8 mouse cellular contexts compared by ENCODE assay signal in the genomic region with DNA sequence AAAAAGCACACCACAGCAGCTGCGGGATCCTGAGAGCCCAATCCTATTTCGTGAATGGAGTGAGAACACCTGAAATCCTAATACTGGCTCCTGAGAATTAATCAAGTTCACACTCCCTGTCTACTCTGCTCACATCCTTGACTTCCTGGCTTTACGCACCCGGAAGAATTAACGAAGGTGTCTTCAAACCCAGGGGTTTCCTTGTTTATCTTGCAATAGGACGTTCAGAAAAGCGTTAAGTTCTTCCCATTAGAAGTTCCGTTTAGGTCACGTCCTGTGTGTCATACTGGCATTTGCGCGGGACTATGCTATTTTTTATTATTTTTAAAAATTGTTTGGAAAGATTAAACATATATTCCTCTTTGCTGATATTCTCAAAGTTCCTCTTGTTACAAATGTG. TPM values are rescaled to one million over a fixed set of nuclear protein-coding genes. Genes with fewer than 3 reads are reported as not detected.
DNase-seq lines count a peak whose midpoint lies in the region; ATAC-seq lines count a peak whose summit lies in the region.

No protein-coding gene starts in this region.

- no peaks in the 10 kb centered on the region for H3K9me3 ChIP-seq in forebrain, embryonic 13.5 days (replicated peaks)
- H3K9me3 ChIP-seq in liver, embryonic 15.5 days (replicated peaks): no peaks in the 10 kb centered on the region
- H3K9me3 ChIP-seq in stomach, embryonic 16.5 days (replicated peaks; ENCODE audit: control insufficient read depth, low read length): no peaks in the 10 kb centered on the region

- peak overlapping the region; percentile 63 for H3K9ac ChIP-seq in forebrain, embryonic 13.5 days
- H3K9ac ChIP-seq in liver, embryonic 15.5 days: peak overlapping the region; percentile 62
- H3K9ac ChIP-seq in stomach, embryonic 16.5 days (ENCODE audit: low read length): peak overlapping the region; percentile 72

- H3K4me1 ChIP-seq in forebrain, embryonic 13.5 days: peaks cover 22% of the 10 kb centered on the region
- H3K4me1 ChIP-seq in liver, embryonic 15.5 days (replicated peaks): peaks cover 48% of the 10 kb centered on the region
- peaks cover 11% of the 10 kb centered on the region; the same call in 1 of the 2 replicates for H3K4me1 ChIP-seq in stomach, embryonic 16.5 days (ENCODE audit: control insufficient read depth, insufficient read depth, low read length)

- H3K36me3 ChIP-seq in forebrain, embryonic 13.5 days (ENCODE audit: poor library complexity, severe bottlenecking): no peaks in the 10 kb centered on the region
- no peaks in the 10 kb centered on the region; the same call in 1 of the 2 replicates for H3K36me3 ChIP-seq in liver, embryonic 15.5 days (replicated peaks)
- no peaks in the 10 kb centered on the region for H3K36me3 ChIP-seq in stomach, embryonic 16.5 days (ENCODE audit: control insufficient read depth, insufficient read depth, low read length)

- peak overlapping the region; percentile 61 for H3K4me2 ChIP-seq in forebrain, embryonic 13.5 days
- peak overlapping the region; percentile 95 for H3K4me2 ChIP-seq in liver, embryonic 15.5 days
- H3K4me2 ChIP-seq in stomach, embryonic 16.5 days (ENCODE audit: low read depth, low read length): peak overlapping the region; percentile 83

- ATAC-seq in forebrain, embryonic 13.5 days: no peak
- ATAC-seq in liver, embryonic 15.5 days (ENCODE audit: insufficient read depth): no peak
- peak; percentile 1; the same call in 1 of the 2 replicates for ATAC-seq in stomach, embryonic 16.5 days (ENCODE audit: insufficient read depth, low FRiP score)

- peak overlapping the region; percentile 42; the same call in 1 of the 2 replicates for H3K27ac ChIP-seq in forebrain, embryonic 13.5 days
- H3K27ac ChIP-seq in liver, embryonic 15.5 days (replicated peaks): peak overlapping the region; percentile 85
- H3K27ac ChIP-seq in stomach, embryonic 16.5 days (ENCODE audit: low read length): peak overlapping the region; percentile 88

- 3% methylated on average over 11 of the region's 11 CpGs for WGBS in forebrain, embryonic 13.5 days
- under 1% methylated on average over 11 of the region's 11 CpGs for WGBS in liver, embryonic 15.5 days (ENCODE audit: insufficient replicate concordance)
- WGBS in stomach, embryonic 16.5 days: 2% methylated on average over 11 of the region's 11 CpGs

- DNase-seq in adrenal gland, postnatal 10 days: peak; percentile 24
- DNase-seq in adrenal gland, postnatal 4 days (ENCODE audit: low spot score in 2 of 2): no peak
- peak; percentile 68 for DNase-seq in CD4-positive, CD25-positive, alpha-beta regulatory T cell, adult 2 months (ENCODE audit: low read depth, low spot score)
- DNase-seq in adrenal gland, postnatal 14 days: no peak
- DNase-seq in spleen, postnatal 14 days (ENCODE audit: low spot score in 2 of 2): no peak

- H3K27me3 ChIP-seq in forebrain, embryonic 13.5 days: no peaks in the 10 kb centered on the region
- H3K27me3 ChIP-seq in liver, embryonic 15.5 days: no peaks in the 10 kb centered on the region
- H3K27me3 ChIP-seq in stomach, embryonic 16.5 days (ENCODE audit: control insufficient read depth, insufficient read depth, low read length): no peaks in the 10 kb centered on the region

- peak overlapping the region; percentile 96 for H3K4me3 ChIP-seq in forebrain, embryonic 13.5 days
- H3K4me3 ChIP-seq in liver, embryonic 15.5 days (replicated peaks): peak overlapping the region; percentile 95
- peak overlapping the region; percentile 65 for H3K4me3 ChIP-seq in stomach, embryonic 16.5 days (replicated peaks; ENCODE audit: low read length)

RNA-seq across cellular contexts. Expression of a gene that starts 0.7 kb away (rescaled TPM):
- total RNA-seq in adrenal gland, postnatal 10 days (2021): 10 to 100 TPM; 38.4 to 49.1 TPM
- 10 to 100 TPM; 49.7 to 55.7 TPM for total RNA-seq in adrenal gland, postnatal 4 days (2021)
- polyA plus RNA-seq in forebrain, embryonic 13.5 days (2015; fragmentation: Nextera tagmentation; extraction: Ambion mirVana): 46.1 and 46.7 TPM in 2 replicates
- 46.2 and 47.2 TPM in 2 replicates for polyA plus RNA-seq in liver, embryonic 15.5 days (2015; fragmentation: Nextera tagmentation; extraction: Ambion mirVana)
- 25.7 and 31.6 TPM in 2 replicates for polyA plus RNA-seq in stomach, embryonic 16.5 days (2015; fragmentation: Nextera tagmentation; extraction: Ambion mirVana)
- total RNA-seq in adrenal gland, postnatal 14 days (2021): 43.0 and 55.1 TPM in 2 replicates

RNA-seq across cellular contexts. Expression of a gene that starts 35.5 kb away (rescaled TPM):
- 100 to 1,000 TPM; 217 to 226 TPM for total RNA-seq in adrenal gland, postnatal 10 days (2021)
- total RNA-seq in adrenal gland, postnatal 4 days (2021): 100 to 1,000 TPM; 203 to 214 TPM
- 212 and 221 TPM in 2 replicates for polyA plus RNA-seq in forebrain, embryonic 13.5 days (2015; fragmentation: Nextera tagmentation; extraction: Ambion mirVana)
- 115 and 117 TPM in 2 replicates for polyA plus RNA-seq in liver, embryonic 15.5 days (2015; fragmentation: Nextera tagmentation; extraction: Ambion mirVana)
- 256 and 260 TPM in 2 replicates for polyA plus RNA-seq in stomach, embryonic 16.5 days (2015; fragmentation: Nextera tagmentation; extraction: Ambion mirVana)
- 226 and 236 TPM in 2 replicates for total RNA-seq in adrenal gland, postnatal 14 days (2021)

Comparison
In these comparisons a context has a peak if more than half of its experiments do, and no peak if none do; other contexts are left out.
1. DNase-seq: peak in adrenal gland, postnatal 10 days (single experiment) and CD4-positive, CD25-positive, alpha-beta regulatory T cell, adult 2 months (single experiment); none in adrenal gland, postnatal 4 days (0 of 2), adrenal gland, postnatal 14 days (single experiment) and spleen, postnatal 14 days (0 of 2).
2. Peak in every context shown above with its lines, with median percentiles within 50 percentile points of each other: H3K27ac ChIP-seq, H3K4me2 ChIP-seq, H3K4me3 ChIP-seq and H3K9ac ChIP-seq.